Mouse (Mus musculus): ENCODE results near the gene Tmem248. TPM values are rescaled to one million over a fixed set of nuclear protein-coding genes. Genes with fewer than 3 reads are reported as not detected.

Gene Tmem248
- polyA plus RNA-seq, 1 experiment from 2014 or later: 34.1 TPM

DNA sequence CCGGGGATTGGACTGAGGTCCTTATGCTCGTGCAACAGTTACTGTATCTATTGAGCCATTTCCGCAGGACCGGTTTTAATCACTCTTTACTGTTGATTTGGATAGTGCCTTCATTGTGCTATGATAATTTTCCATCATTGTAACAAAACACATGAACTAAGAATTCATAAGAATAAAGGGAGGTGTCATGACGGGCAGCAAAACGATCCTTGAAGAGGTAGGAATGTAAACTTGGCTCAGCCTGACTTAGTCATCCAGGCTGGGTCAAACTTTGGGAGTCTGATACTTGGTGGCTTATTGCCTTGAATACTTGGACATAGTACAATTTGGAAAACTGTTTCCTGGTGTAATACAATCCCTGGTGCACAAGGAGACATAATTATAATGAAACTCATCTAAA, 31.6 kb upstream of the Tmem248 start:
- no peaks in the 10 kb centered on the region for H3K9me3 ChIP-seq
- no peaks in the 10 kb centered on the region for H3K27me3 ChIP-seq
- H3K9ac ChIP-seq (replicated peaks): no peak overlapping the region
- 0 out of 2 replicates have a peak, but pooled peaks cover 4% of the 10 kb centered on the region for H3K4me1 ChIP-seq
- H3K36me3 ChIP-seq: peaks cover 17% of the 10 kb centered on the region
- no peak overlapping the region for H3K4me2 ChIP-seq (replicated peaks)
- ATAC-seq (ENCODE audit: low FRiP score, low read depth): no peak
- H3K27ac ChIP-seq (replicated peaks): no peak overlapping the region
- H3K4me3 ChIP-seq: no peak overlapping the region
- WGBS: 91% methylated on average over 6 of the region's 6 CpGs

DNA sequence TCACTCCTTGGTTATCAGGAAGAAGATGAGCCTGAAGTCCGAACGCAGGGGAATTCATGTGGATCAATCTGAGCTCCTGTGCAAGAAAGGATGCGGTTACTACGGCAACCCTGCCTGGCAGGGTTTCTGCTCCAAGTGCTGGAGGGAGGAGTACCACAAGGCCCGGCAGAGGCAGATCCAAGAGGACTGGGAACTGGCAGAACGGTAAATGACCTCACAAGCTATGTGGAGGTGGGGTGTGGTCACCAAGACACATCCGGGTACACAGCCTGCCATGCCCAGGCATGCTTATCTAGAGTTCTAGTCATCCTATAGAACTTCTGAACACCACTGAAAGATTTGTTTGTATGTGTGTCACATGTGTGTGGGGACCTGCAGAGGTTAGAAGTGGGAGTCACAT, 29.5 kb upstream of the Tmem248 start:
- Histone ChIP-seq H3K4me3 (no peak overlapping the region), H3K4me1 (0 out of 2 replicates have a peak, but pooled peaks cover 4% of the 10 kb centered on the region), H3K36me3 (peaks cover 36% of the 10 kb centered on the region), H3K9ac (replicated peaks) (no peak overlapping the region), H3K9me3 (no peaks in the 10 kb centered on the region), H3K4me2 (replicated peaks) (no peak overlapping the region), H3K27me3 (no peaks in the 10 kb centered on the region), H3K27ac (replicated peaks) (peak overlapping the region; percentile 46; the same call in 1 of the 2 replicates)
- WGBS: 40% methylated on average over 7 of the region's 7 CpGs
- ATAC-seq (ENCODE audit: low FRiP score, low read depth): no peak

DNA sequence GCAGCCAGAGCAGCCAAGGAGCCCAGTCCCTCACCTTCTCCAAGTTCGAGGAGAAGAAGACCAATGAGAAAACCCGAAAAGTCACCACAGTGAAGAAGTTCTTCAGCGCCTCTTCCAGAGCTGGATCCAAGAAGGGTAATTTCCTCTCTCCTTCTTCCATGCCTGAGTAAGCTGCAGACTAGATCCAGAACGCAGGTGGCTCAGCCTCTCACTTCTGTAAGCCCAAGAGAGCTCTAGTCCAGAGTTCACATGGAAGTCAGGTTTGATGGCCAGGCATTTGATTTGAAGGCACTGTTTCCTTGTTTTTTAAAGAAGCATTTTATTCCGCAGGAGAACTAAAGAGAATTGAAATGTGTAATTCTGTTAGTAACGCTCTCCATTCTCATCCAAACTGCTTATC, 26.0 kb upstream of the Tmem248 start:
- no peaks in the 10 kb centered on the region for H3K27me3 ChIP-seq
- peaks cover 64% of the 10 kb centered on the region for H3K36me3 ChIP-seq
- no peak overlapping the region for H3K27ac ChIP-seq (replicated peaks)
- ATAC-seq (ENCODE audit: low FRiP score, low read depth): no peak
- no peak overlapping the region for H3K4me3 ChIP-seq
- no peaks in the 10 kb centered on the region for H3K9me3 ChIP-seq
- no peak overlapping the region for H3K9ac ChIP-seq (replicated peaks)
- H3K4me2 ChIP-seq (replicated peaks): no peak overlapping the region
- 0 out of 2 replicates have a peak, but pooled peaks cover 4% of the 10 kb centered on the region for H3K4me1 ChIP-seq
- 85% methylated on average over 6 of the region's 6 CpGs for WGBS

DNA sequence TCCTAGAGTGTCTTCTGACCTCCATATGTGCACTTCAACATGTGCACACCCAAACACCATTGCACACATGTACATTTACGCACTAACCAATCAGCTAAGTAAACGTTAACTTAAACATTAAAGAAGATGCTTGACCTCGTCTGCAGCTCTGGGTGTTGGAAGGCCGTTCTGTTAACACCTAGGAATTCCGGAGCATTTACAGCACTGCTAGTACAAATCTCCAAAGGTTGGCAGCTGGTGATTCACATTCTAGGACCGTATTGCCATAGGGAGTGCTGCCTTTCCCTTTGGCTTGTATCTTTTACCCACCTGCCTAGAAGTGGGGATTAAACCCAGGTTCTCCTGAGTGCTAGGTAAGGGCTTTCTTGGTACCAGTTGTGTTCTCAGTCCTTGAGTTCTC, 25.0 kb upstream of the Tmem248 start:
- 92% methylated on average over 6 of the region's 6 CpGs for WGBS
- H3K27me3 ChIP-seq: no peaks in the 10 kb centered on the region

DNA sequence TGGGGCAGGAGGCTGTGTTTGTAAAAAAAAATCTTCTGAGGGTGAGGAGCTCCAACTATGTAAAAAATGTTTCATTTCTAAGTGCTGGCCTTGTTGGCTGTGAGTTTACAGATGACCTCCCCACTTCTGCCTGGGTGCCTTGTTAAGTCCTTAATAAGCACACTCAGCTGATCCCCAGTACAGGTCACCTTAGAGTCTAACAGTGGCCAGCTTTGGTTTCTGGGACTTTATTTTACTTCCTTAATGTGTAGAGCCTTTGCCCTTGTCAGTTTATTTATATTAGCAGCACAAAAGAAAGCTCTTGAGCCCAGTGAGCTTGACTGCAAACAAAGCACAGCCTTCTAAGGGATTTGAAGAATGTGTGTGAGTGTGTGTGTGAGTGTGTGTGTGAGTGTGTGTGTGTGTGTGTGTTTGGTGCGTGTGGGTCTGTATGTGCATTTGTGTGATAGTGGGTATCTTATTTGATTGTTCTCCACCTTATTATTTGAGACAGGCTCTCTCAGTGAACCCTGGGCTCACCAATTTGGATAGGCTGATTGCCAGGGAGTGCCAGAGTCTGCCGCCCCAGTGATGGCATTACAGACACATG, 24.4 kb upstream of the Tmem248 start:
- no peak overlapping the region for H3K9ac ChIP-seq (replicated peaks)
- H3K27me3 ChIP-seq: no peaks in the 10 kb centered on the region
- H3K4me3 ChIP-seq: no peak overlapping the region
- 0 out of 2 replicates have a peak, but pooled peaks cover 3% of the 10 kb centered on the region for H3K4me1 ChIP-seq
- no peaks in the 10 kb centered on the region for H3K9me3 ChIP-seq
- no peak overlapping the region for H3K4me2 ChIP-seq (replicated peaks)
- H3K36me3 ChIP-seq: peaks cover 61% of the 10 kb centered on the region
- WGBS: 83% methylated on average over 2 of the region's 2 CpGs
- no peak overlapping the region for H3K27ac ChIP-seq (replicated peaks)
- no peak for ATAC-seq (ENCODE audit: low FRiP score, low read depth)

More for the DNA sequence above, 25.0 kb upstream of the Tmem248 start:
- H3K27ac ChIP-seq (replicated peaks): no peak overlapping the region
- no peak overlapping the region for H3K4me2 ChIP-seq (replicated peaks)
- no peak for ATAC-seq (ENCODE audit: low FRiP score, low read depth)
- H3K4me1 ChIP-seq: 0 out of 2 replicates have a peak, but pooled peaks cover 4% of the 10 kb centered on the region
- H3K9me3 ChIP-seq: no peaks in the 10 kb centered on the region
- no peak overlapping the region for H3K9ac ChIP-seq (replicated peaks)
- H3K4me3 ChIP-seq: no peak overlapping the region
- H3K36me3 ChIP-seq: peaks cover 64% of the 10 kb centered on the region

DNA sequence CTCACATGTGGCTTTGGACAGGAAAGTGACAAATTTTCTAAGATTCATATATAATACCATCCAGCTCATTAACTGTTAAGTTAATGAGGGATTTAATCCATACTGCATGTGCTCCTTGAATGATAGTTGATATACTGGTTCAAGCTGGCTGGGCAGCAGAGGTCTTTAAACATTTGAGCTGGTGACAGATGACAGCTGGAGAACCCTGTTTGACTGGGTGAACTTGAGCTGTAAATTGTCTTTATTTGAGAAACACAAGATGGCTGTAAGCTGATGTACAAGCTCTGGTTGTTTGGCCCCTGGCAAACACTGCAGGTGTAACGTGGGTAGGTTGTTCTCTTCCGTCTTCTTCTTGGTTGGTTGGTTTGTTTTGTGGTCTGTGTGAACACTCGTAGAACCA, 23.1 kb upstream of the Tmem248 start:
- no peaks in the 10 kb centered on the region for H3K27me3 ChIP-seq
- peaks cover 71% of the 10 kb centered on the region for H3K36me3 ChIP-seq
- no peak for ATAC-seq (ENCODE audit: low FRiP score, low read depth)
- no peaks in the 10 kb centered on the region for H3K4me1 ChIP-seq
- no peak overlapping the region for H3K4me2 ChIP-seq (replicated peaks)
- H3K27ac ChIP-seq (replicated peaks): no peak overlapping the region
- WGBS: 91% methylated on average over 3 of the region's 3 CpGs
- no peaks in the 10 kb centered on the region for H3K9me3 ChIP-seq
- no peak overlapping the region for H3K4me3 ChIP-seq
- no peak overlapping the region for H3K9ac ChIP-seq (replicated peaks)

DNA sequence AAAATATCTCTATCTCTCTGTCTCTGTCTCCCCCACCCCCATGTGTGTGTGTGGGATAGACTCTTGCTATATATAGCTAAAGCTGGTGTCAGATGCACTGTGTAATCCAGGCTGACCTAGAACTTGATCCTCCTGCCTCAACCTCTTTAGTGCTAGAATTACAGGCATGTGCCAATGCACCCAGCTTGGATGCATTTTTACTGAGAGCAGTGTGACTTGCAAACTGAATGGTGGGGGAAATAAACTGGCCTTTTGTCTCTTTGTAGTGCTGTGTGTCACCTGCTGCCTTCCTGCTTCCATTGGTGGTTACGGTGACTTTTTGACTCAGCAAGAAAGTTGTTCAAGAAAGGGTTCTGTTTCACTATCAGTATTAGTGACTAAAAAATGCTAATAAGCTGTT, 20.6 kb upstream of the Tmem248 start:
- Histone ChIP-seq H3K4me2 (replicated peaks) (no peak overlapping the region), H3K9me3 (no peaks in the 10 kb centered on the region), H3K36me3 (peaks cover 64% of the 10 kb centered on the region), H3K27me3 (no peaks in the 10 kb centered on the region), H3K4me1 (no peaks in the 10 kb centered on the region), H3K4me3 (no peak overlapping the region), H3K9ac (replicated peaks) (no peak overlapping the region), H3K27ac (replicated peaks) (no peak overlapping the region)
- no peak for ATAC-seq (ENCODE audit: low FRiP score, low read depth)
- 98% methylated on average over 1 of the region's 1 CpGs for WGBS

DNA sequence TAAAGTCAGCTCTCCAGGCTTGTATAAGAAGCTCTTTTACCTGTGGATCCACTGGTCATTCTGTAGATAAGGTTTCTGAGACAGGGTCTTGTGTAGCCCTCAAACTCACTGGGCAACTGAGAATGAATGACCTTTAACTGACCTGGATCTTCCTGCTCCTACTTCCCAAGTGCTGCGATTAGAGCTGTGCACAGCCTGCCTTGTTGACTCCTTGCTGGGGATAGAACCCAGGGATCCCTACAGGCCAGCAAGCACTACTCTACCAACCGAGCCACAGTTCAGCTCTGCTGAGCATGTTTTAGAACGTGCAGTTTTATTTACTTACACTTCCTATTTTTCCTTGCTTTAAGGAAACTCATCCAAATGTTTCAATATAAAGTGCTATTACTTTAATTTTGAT, 19.4 kb upstream of the Tmem248 start:
- Histone ChIP-seq H3K4me1 (no peaks in the 10 kb centered on the region), H3K9ac (replicated peaks) (no peak overlapping the region), H3K4me2 (replicated peaks) (no peak overlapping the region), H3K36me3 (peaks cover 53% of the 10 kb centered on the region), H3K27me3 (no peaks in the 10 kb centered on the region), H3K27ac (replicated peaks) (no peak overlapping the region), H3K4me3 (no peak overlapping the region), H3K9me3 (no peaks in the 10 kb centered on the region)
- WGBS: 89% methylated on average over 3 of the region's 3 CpGs
- no peak for ATAC-seq (ENCODE audit: low FRiP score, low read depth)

DNA sequence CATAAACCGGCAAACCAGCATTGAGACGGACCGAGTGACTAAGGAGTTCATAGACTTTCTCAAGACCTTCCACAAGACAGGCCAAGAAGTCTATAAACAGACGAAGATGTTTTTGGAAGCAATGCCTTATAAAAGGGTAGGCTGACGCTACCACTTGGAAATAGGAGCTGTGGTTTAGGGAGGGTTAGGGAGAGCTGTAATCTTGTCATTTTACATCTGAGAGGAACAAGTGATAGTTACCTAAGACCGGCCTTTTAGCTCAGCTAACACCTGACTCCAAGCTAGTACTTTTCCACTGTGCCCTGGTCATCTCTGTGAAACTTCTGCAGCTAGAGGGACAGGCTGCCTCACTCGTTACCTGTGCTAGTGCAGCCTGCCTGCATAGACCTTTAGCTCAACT, 18.9 kb upstream of the Tmem248 start:
- no peak for ATAC-seq (ENCODE audit: low FRiP score, low read depth)
- H3K27me3 ChIP-seq: no peaks in the 10 kb centered on the region
- no peak overlapping the region for H3K4me3 ChIP-seq
- no peak overlapping the region for H3K4me2 ChIP-seq (replicated peaks)
- H3K4me1 ChIP-seq: no peaks in the 10 kb centered on the region
- H3K9me3 ChIP-seq: no peaks in the 10 kb centered on the region
- H3K27ac ChIP-seq (replicated peaks): no peak overlapping the region
- 93% methylated on average over 7 of the region's 7 CpGs for WGBS
- H3K9ac ChIP-seq (replicated peaks): no peak overlapping the region
- peaks cover 48% of the 10 kb centered on the region for H3K36me3 ChIP-seq

DNA sequence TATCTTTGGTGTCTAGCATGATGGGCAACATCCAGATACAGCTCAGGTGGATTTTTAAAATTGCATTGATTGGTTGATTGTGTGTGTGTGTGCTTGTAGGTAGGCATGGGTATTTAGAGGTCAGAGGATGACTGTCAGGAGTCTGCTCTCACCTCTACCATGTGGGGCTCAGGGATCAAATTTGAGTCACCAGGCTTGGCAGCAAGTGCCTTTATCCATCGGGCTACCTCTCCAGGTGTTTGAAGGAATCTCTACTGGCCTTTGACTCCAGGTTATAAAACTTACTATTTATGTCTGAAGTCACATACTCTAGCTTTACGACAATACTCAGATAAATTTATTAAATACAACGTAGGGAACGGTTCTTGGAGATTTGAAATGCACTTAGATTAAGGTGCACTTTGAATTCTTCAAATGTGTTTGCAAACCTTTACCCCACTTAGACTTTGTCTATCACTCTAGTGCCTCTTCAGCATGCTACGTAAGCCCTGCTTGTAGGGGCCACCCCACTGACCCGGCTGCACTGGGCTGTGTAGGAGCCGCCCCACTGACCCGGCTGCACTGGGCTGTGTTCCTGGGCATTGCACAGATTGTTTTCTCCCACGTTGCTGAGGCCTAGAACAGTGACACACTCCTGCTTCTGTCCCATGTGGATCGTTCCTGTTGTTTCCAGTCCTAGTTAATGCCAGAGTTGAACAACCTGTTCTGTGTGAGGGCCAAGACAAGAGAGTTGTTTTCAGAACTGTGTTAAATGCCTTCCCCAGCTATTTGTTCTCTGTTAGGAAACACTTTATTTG, 16.4 kb upstream of the Tmem248 start:
- no peak overlapping the region for H3K4me2 ChIP-seq (replicated peaks)
- no peak overlapping the region for H3K9ac ChIP-seq (replicated peaks)
- no peak overlapping the region for H3K4me3 ChIP-seq
- peaks cover 26% of the 10 kb centered on the region for H3K36me3 ChIP-seq
- H3K27me3 ChIP-seq: no peaks in the 10 kb centered on the region
- H3K4me1 ChIP-seq: no peaks in the 10 kb centered on the region
- no peak overlapping the region for H3K27ac ChIP-seq (replicated peaks)
- H3K9me3 ChIP-seq: no peaks in the 10 kb centered on the region
- 82% methylated on average over 10 of the region's 10 CpGs for WGBS
- no peak for ATAC-seq (ENCODE audit: low FRiP score, low read depth)

DNA sequence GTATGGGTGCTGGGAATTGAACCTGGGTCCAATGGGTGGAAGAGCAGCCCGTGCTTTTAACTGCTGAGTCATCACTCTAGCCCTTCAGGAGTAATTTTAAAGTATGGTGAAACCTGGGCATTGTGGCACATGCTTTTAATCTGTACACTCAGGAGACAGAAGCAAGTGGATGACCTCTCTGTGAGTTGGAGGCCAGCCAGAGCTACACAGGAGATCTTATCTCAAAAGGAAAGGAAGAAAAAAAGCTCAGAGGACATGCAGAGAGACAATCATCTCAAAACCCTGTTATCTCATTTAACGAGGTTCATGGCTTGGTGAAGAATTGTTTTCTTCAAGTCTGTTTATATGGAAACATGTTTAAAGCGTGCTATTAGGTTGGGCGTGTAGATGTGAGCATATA, 12.9 kb upstream of the Tmem248 start:
- H3K9ac ChIP-seq (replicated peaks): no peak overlapping the region
- H3K4me2 ChIP-seq (replicated peaks): no peak overlapping the region
- H3K27me3 ChIP-seq: no peaks in the 10 kb centered on the region
- H3K4me1 ChIP-seq: no peaks in the 10 kb centered on the region
- 91% methylated on average over 4 of the region's 4 CpGs for WGBS
- no peak overlapping the region for H3K4me3 ChIP-seq
- no peaks in the 10 kb centered on the region for H3K9me3 ChIP-seq
- peaks cover 38% of the 10 kb centered on the region for H3K36me3 ChIP-seq
- ATAC-seq (ENCODE audit: low FRiP score, low read depth): no peak
- H3K27ac ChIP-seq (replicated peaks): no peak overlapping the region

DNA sequence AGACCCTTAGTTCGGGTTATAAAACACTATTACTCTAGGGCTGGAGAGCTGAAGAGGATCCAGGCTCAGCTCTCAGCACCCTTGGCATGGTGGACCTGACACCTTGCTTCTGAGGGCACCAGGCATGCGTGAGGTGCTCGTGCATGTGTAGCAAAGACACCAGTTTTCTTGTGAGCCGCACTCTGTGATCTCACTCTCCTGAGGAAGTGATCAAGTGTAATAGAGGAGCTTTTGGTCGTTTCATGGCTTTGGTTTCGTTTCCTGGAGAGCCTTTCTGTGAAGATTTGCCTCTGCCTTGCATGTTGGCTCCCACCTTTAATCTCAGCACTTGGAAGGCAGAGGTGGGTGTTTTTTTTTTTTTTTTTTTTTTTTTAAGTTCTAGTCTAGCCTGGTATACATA, 12.3 kb upstream of the Tmem248 start:
- no peaks in the 10 kb centered on the region for H3K9me3 ChIP-seq
- H3K36me3 ChIP-seq: peaks cover 40% of the 10 kb centered on the region
- WGBS: 90% methylated on average over 6 of the region's 6 CpGs
- H3K4me3 ChIP-seq: no peak overlapping the region
- H3K27ac ChIP-seq (replicated peaks): no peak overlapping the region
- no peak for ATAC-seq (ENCODE audit: low FRiP score, low read depth)
- H3K4me2 ChIP-seq (replicated peaks): no peak overlapping the region
- H3K9ac ChIP-seq (replicated peaks): no peak overlapping the region
- no peaks in the 10 kb centered on the region for H3K27me3 ChIP-seq
- no peaks in the 10 kb centered on the region for H3K4me1 ChIP-seq

Data from midbrain, embryonic 12.5 days (tissue).